Mouse (Mus musculus): ENCODE results near the gene Fam227a.

Gene Fam227a

GRCm38 (mm10) chr15:79658531-79659375 lies at the start of gene Fam227a, which contains the start of gene Cby1:
Gene Fam227a, minus strand, starts transcription at chr15:79658956.
Gene Cby1, plus strand, starts transcription at chr15:79659199.
- peak; percentile 97 for DNase-seq

GRCm38 (mm10) chr15:79708229-79708822 lies 49.6 kb upstream of the Fam227a start:
- no peak for DNase-seq

- no peak for DNase-seq
Observed at GRCm38 (mm10) chr15:79706603-79707214, 48.0 kb upstream of the Fam227a start.

- DNase-seq, result no peak
Observed at GRCm38 (mm10) chr15:79697558-79698187, 38.9 kb upstream of the Fam227a start.

- DNase-seq, result peak; percentile 32
Observed at GRCm38 (mm10) chr15:79697011-79697410, 38.3 kb upstream of the Fam227a start.

- DNase-seq, result no peak
Observed at GRCm38 (mm10) chr15:79696508-79696907, 37.8 kb upstream of the Fam227a start.

GRCm38 (mm10) chr15:79695516-79695915 lies 36.8 kb upstream of the Fam227a start:
- no peak for DNase-seq

- DNase-seq, result no peak
Observed at GRCm38 (mm10) chr15:79694512-79694911, 35.8 kb upstream of the Fam227a start.

GRCm38 (mm10) chr15:79693740-79694139 lies 35.0 kb upstream of the Fam227a start:
- no peak for DNase-seq

GRCm38 (mm10) chr15:79692334-79692733 lies 33.6 kb upstream of the Fam227a start:
- no peak for DNase-seq

- DNase-seq, result no peak
Observed at GRCm38 (mm10) chr15:79691023-79691508, 32.3 kb upstream of the Fam227a start.

GRCm38 (mm10) chr15:79690426-79691022 lies 31.8 kb upstream of the Fam227a start, which contains the start of gene Gtpbp1:
Gene Gtpbp1, plus strand, starts transcription at chr15:79690845.
- DNase-seq, result peak; percentile 97

- no peak for DNase-seq
Observed at GRCm38 (mm10) chr15:79689662-79690425, 31.1 kb upstream of the Fam227a start.

- DNase-seq, result no peak
Observed at GRCm38 (mm10) chr15:79688268-79688956, 29.7 kb upstream of the Fam227a start.

- DNase-seq, result peak; percentile 97
Observed at GRCm38 (mm10) chr15:79687646-79688267, 29.0 kb upstream of the Fam227a start, which contains the start of gene Josd1. Gene Josd1, minus strand, starts transcription at chr15:79687919.

- DNase-seq, result no peak
Observed at GRCm38 (mm10) chr15:79687175-79687574, 28.4 kb upstream of the Fam227a start.

- no peak for DNase-seq
Observed at GRCm38 (mm10) chr15:79686046-79686869, 27.5 kb upstream of the Fam227a start.

GRCm38 (mm10) chr15:79685141-79685641 lies 26.4 kb upstream of the Fam227a start:
- DNase-seq, result peak; percentile 43

GRCm38 (mm10) chr15:79684616-79685015 lies 25.9 kb upstream of the Fam227a start:
- DNase-seq, result no peak

Measured in kidney, postnatal 10 days (tissue).